Mouse (Mus musculus): Measurements from ENCODE around the gene Map2k5.

Map2k5 gene

DNA sequence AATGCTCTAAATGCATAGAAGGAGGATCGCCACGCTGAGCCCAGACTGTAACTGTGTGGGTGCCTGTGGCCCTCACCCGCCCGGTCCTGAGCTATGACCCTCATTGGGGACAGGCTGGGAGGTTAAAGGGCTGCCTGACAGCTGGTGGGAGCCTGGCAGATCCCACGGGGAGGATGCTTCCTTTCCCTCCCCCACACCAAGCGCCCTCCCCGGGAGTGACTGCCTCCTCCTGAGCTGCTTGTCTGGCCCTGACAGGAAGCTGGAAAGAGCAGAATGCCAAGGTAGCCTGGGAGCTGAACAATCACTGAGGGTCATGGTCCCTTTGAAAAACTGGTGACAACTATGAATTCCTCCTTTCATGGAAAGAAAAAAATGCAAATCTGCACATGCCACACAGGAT lies 190.4 kb downstream of the Map2k5 start:
- no peak for DNase-seq (ENCODE audit: low spot score in 2 of 2)

DNA sequence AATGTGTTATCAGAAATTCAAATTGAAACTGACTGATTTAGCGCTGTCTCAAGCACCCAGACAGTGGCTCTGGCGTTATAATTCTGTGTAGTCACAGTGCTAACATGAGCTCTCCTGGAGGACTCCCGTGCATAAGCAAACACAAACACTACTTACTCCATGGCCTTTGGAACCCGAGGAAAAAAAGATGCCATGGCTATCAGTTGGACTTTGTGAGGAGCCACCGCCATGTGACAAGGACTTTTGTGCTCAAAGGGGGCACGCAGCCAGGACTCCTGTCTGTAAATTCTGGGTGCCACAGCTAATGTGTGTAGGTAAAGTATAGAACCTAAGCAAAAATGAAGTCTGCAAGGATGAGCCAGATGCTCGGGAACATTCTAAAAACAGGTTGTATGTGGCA lies 192.5 kb downstream of the Map2k5 start:
- no peak for DNase-seq (ENCODE audit: low spot score in 2 of 2)

DNA sequence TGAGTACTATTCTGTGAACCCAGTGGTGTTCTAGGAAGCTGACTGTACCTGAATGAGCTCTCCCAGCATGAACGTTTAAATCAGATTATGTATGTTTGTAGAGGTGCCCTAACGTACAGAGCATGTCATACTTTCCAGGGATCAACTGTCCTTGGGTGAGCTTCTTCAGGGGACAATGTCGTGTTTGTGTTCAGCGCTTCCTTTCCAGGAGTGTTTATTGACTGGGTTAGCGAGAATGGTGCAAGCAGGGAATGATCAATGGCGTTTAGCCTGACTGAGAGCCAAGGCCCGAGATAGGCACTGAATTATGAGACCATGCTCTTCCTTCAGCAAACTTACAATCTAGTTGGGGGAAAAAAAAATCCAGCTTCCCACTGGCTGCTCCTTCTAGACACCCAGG lies 193.8 kb downstream of the Map2k5 start:
- no peak for DNase-seq (ENCODE audit: low spot score in 2 of 2)

DNA sequence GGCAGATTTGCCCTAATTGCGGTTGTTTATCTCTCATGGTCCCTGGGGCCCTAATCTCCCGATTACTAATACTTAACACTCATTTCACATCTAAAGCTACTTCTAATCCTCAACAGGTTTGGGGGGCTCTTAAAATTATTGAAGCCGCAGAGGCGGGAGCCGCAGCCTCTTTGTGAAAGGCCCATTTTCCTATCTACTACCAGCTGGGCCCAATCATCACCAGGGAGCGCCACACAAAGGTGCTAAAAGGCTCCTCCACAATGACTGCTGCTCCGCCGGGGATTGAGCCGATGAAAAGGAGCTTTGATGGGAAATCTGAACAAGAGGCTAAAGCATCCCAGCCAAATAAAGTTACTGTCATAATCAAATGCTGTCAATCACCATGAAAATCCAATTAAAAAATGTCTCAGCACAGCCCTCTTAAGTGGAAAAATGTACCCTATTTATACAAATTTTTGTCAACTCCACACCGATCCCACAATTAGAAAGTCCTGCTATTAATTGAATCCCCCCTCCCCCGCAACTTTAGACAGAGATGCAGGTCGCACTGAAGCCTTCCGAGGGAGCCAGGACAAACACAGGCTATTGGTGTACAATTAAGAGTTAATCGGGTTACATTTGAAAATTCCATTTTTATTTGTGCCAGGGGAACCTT lies 195.3 kb downstream of the Map2k5 start:
- DNase-seq (ENCODE audit: low spot score in 2 of 2) = no peak

DNA sequence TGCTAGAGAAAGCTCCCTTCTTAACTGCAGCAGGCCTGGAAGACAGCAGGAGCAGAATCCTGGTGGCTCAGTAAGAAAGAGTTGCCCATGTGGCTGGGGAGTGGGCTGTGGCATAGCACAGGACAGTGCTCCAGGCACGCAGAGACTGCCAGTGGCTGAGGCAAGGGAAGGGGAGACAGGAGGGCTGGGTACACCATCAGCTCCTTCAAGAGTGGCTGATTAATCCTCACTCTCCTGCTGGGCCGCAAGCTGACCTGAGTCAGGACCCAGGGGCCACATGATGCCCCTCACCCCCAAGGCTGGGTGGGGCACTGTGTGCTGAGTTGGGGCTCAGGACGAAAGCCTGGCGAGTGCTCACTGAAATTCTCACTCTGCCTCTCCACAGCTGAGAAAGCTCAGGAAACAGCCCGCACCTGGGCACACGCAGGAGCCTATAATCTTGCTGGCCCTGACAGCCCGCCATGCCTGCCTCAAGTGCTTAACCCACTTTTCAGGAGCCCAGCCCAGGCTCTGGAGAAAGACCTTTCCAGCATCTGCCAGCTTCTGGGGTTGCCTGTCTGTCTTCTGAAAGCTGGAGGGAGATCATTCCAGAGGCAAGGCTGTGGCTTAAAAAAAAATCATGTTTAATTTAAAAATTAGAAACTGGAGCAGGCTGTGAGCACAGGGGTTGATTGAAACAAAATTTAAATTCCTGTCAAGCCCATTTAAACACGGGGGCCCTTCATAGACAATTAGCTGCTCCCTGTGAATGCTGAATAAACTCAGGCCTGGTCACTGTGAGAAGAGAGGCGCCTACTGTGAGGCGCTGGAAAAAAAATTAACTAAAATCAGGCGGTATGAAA lies 196.1 kb downstream of the Map2k5 start:
- DNase-seq (ENCODE audit: low spot score in 2 of 2) = no peak

DNA sequence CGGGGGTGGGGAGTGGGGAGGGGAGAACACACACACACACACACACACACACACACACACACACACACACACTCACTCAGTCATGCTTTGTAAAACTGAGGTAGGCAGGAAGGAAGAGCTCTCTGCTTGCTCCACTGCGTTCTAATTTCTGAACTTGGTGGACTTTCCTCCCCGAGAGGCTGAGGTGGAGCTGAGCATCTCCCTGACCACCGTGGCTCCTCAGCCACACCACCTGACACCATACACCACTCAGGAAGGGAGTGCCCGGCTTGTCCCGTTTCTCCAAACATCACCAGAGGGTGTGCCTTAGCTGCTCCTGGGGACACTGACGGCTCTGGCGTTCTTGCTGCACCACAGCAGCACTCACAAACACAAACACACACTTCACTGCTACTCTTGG lies 199.4 kb downstream of the Map2k5 start:
- DNase-seq (ENCODE audit: low spot score in 2 of 2) = no peak

DNA sequence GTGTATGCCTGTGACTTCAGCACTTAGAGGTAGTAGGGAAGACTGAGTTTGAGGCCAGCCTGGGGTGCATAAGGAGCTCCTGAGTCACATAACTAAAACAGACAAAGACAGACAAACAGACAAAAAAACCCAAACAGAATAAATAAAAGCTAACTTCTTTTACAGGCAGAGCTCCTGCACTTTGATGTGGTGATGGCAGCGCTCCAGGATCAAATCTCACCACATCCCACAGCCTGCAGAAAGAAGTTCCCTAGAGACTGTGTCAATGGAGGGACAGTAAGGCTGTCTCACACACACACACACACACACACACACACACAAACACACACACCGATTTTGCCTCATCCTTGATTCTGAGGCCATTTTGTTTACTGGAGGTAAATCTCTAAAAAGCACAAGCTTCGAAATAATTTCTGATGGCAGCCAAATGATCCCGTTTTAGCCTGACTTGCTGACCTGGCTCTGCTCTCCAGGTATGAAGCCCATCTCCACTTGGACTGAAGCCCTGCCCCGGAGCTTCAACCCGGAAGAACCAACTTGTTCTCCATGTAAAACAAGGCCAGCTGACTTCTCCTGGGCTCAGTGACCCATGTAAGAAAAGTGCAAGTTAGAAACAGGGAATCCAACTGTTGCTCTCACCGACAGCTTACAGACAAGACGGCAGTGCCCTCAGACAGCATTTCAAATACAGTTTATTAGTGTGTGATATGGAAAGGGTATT lies 203.5 kb downstream of the Map2k5 start:
- no peak for DNase-seq (ENCODE audit: low spot score in 2 of 2)

DNA sequence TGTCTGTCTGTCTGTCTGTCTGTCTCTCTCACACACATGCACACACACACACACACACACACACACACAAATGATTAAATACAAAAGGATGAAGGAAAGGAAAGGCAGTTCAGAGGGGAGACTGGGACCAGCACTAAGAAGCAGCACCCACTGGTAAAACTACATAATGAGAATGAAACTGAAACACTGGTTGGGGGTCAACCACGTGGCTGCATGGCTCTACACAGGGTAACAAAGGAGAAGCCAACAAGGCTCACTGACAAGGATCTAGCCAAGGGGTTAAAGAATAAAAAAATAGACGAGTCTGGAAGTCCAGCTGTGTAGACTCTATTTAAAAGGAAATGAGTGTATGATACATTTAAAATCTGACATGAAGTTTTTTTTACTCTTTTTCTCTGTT lies 205.8 kb downstream of the Map2k5 start:
- no peak for DNase-seq (ENCODE audit: low spot score in 2 of 2)

DNA sequence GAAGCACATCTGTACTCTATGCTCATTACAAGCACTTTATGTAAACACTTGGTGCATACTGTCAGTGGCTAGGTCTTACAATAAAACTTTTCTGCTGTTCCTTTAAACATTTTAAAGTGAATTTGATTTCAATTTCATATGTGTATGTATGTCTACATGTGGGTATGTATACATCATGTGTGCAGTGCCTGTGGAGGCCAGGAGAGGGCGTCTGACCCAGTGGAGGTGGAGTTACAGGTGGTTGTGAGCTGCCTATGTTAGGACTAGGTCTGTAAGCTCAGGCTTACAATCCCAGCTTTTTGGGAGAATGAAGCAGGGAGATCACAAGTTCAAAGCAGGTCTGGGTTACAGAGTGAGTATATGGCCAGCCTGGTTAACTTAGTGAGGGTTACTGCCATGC lies 208.6 kb downstream of the Map2k5 start:
- DNase-seq (ENCODE audit: low spot score in 2 of 2) = no peak

DNA sequence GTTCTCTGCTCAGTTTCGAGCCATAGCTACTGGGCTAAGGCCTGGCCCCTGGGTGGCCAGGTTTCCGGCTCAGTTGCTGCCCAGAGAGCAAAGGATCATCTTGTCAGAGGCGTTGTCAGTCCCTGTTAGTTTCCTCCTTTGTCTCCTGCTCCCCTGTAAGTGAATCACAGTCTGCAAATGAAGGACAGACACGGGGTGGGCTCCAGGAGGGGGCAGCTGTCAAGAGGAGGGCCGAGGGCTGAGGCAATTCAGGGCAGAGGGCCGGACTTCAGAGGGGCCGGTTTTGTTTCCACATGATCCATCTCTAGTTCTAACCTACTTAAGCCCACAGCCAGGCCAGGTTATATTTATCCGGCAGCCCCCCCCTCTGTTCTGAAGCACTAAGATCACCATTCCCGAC lies 212.6 kb downstream of the Map2k5 start:
- no peak for DNase-seq (ENCODE audit: low spot score in 2 of 2)

DNA sequence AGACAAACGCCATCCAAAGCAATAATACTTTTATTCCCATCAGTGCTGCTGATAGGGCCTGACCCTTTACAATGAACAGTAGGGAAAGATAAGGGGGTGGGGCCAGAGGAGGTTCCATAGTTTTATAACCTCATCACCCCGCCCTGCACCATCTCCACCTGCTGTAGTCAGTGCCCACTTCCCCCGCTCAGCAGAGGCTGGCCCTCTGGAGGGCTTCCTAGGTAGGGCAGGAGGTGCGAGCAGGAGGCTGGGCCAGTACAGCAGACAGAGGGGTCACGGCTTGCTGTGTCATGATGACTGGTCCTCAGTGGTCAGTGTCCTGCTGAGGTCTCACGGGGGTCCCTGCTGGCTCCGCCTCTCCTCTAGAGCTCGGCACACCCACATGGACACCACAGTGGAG lies 213.9 kb downstream of the Map2k5 start:
- DNase-seq (ENCODE audit: low spot score in 2 of 2) = no peak

DNA sequence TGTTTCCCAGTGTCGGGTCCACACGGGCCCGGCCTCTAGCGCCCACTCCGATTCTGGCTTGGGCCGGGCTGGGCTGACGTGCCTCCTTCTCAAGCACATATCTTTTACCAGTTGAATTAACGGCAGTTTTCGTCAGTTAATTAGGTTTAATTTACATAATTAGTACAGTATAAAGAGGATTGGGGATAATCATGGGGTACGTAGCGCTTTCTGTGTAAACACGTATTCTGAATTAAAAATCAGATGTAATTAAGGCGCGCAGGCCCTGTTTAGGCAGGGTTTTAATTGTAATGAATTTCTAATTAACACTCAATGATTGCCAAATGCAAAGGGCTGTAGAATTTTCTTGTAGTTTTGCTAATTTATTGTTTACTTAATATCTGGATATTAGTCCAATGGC lies 225.8 kb downstream of the Map2k5 start:
- DNase-seq (ENCODE audit: low spot score in 2 of 2) = no peak

DNA sequence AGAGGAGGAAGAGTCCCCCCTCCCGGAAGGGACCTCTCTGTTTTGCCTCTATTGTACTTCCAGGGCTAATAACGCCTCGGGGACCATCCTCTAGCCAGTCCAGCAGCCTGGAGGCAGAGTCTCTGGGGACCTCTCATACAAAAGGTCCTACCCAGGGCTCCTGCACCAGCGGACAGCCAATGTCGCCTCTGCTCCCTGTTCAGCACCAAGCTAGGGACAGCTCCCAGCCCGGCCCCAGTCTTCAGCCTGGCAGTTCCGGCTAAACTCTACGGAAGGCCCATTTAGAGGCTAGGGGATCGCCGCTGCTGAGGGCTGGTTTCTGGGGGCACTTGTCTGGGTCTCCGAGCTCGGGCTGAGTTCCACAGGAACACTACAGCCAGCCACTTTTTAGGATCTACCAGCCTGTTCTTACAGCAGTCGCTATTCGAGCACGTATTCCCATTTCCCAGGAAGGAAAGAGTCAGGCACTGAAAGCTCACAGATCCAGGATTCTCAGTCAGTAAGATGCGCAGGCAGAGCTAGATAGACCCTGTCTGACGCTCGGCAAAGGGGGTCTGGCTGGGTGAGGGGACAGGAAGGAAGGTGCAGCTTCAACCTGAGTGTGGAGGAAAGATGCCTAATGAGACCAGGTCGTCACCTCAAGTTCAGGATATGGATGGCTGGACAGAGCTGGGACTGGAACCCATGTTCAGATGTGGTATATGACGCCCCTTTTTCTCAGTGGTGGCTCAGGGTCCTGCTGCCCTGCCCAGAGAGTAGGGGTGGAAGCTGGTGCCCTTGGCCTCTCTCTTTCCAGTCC lies 226.4 kb downstream of the Map2k5 start:
- DNase-seq (ENCODE audit: low spot score in 2 of 2) = peak; percentile 70 to 82

DNA sequence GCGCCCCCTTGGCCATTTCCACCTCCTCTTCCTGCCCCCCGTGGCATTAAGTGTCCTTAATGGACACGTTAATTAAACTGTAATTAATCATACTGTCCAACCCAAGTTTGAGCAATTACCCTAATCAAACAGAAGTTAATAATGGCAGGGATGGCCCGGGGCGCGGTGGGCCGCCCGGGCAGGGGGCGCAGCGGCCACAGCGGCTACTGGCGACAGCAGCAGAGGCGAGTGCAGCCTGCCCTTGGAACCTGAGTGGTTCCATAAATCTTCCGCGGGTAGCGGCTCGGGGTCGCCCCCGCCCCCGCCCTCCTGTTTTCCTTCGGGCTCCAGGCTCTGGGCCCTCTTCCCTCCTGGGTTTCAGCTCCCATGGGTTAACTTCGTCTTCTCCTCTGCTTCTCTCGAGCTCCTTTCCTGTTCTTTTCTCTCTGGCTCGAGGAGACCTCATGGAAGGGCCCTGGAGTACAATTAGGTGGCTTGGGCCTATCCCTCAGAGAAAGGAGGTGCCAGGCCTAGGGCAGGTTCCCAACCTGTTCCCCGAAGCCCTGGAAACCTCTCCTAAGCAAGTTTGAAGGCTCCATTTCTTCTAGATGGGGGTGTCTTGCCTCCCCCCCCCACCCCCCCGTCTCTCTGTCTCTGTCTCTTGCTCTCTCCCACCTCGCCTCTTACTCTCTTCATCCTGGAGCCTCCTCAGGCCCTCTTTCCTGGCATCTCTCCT lies 227.5 kb downstream of the Map2k5 start:
- DNase-seq (ENCODE audit: low spot score in 2 of 2) = no peak

DNA sequence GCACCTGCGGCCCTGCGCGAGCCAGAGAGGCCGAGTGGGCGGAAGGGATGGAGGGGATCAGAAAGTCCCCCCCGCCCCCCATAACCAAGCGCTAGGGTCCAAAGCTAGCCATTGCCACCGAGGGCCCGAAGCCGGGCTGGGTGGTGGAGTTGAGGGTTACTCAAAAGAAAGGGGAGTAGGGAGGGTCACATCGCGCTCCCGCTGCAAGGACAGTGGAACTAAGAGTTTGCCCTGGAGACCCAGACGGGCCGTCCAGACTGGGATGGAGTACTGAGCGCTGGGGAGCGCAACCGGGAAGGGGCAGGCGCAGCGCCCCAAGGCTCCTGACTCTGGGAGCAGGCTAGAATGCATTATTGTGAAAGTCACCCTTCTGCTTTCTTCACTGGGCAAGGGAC lies 228.3 kb downstream of the Map2k5 start:
- no peak for DNase-seq (ENCODE audit: low spot score in 2 of 2)

DNA sequence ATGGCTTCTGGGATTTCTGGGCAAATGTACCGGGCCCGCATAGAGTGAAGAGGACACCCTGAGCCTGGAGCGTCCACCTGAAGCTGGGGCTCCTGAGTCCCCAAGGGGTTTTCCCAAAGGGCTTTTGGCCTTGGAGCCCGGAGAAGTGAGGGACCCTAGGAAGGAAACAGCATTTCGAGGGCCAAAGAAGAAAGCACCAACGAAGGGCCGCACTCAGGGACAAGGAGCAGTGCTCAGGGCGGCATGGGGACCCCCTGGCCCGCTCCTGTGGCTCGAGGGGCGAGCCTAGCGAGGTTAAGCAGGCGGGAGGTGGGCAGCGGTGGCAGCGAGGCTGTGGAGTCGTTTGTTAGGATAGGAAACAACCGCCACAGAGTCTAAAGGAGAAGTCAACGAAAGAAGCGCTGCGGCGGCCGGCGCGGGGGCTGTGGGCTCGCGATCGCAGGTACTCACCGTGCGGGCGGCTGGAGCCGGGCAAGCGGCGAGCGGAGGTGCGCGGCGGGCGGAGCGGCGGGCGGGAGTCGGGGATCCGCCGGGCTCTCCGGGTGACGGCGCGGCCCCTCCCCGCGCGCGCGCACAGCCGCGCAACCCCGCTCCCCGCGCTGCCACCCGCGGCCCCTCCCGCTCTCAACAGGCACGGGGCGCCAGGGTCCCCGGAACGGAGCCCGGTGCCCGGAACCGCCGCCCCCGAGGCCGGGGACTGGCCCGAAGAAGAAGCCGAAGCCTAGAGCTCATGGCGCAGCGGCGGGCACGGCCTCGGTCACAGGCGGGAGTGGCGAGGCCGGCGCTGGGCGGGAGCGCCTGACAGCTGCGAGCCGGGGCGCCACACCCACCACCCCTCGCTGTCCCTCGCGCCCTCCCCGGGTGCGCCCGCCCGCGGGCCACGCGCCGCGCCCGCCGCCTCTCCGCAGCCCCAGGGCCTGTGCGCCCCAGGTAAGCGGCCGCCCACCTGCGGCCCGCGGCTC lies 229.0 kb downstream of the Map2k5 start, which contains the start of gene Skor1:
Gene Skor1 (minus strand): TSS at position 552 of the 962 bp plus-strand sequence.
- DNase-seq (ENCODE audit: low spot score in 2 of 2) = no peak

DNA sequence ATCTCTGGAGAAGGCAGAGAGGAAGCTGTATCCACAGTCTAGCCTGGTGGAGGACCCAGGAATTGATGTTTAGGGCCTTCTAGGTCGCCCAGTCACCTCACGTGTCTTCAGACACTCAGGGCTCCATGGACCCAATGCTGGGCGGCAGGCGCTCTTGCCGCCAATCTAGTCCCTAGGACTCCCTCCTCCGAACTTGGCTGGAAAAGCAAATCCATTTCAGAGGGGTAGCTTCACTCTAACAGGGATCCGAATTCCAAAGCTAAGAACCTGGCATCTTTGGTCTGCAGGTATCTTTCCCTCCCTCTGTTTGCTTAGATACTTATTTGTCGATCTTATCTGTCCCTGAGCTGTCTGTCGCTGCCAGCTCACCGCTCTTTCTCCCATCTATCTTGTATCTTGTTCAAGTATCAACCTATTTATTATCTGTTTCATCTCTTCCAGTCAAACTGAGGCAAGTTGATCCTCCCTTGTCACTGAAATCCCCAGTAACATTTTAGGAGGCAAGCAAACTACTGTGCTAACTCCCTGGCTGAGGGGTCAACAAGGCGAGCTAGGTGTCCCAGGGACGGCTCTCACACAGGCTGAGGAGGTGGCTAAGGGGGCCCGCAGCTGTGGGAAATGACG lies 229.8 kb downstream of the Map2k5 start:
- DNase-seq (ENCODE audit: low spot score in 2 of 2) = no peak

DNA sequence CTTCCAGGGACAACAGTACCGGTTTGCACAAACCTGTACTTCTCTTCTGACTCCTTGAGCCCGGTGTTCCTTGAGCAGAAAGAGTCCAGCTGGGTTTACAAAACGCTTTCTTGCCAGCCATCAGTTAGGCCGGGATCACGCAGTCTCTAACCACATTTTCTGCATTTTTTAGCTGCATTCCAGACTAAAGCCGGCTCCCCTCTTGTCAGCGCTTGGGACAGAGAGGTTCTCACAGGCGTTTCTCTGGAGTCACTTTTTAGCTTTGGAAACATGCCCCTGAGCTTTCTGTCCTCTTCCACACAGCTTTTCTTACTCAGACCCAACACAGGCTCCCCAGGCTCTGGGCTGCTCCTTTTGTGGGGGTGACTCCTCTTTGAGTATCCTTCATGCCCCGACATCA lies 230.4 kb downstream of the Map2k5 start:
- no peak for DNase-seq (ENCODE audit: low spot score in 2 of 2)

DNA sequence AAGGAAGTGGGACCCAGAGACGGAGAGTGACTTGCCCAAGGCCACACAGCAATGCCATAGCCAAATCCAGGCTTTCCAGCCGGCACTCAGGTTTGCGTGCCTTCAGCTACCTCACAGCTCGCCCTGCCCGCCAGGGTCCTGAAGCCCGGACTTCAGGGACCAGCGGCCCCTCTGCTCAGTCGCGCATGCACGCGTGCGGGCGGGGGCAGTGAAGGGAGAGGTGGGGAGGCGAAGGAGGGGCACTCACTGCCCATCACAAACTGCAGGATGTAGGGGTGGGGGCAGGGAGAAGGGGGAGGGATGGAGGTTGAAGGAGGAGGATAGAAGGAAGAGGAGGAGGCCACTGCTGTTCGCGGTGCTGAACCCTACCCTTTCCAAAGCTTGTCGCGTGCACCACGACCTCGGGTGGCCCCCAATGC lies 230.8 kb downstream of the Map2k5 start:
- no peak for DNase-seq (ENCODE audit: low spot score in 2 of 2)

Measured in urinary bladder, postnatal 4 days (tissue).